8 mouse cellular contexts compared by ENCODE assay signal in genomic region chr10:81014393-81015384, GRCm38 (mm10). TPM values are rescaled to one million over a fixed set of nuclear protein-coding genes. Genes with fewer than 3 reads are reported as not detected.
DNase-seq lines count a peak whose midpoint lies in the region; ATAC-seq lines count a peak whose summit lies in the region.

Gng7 (minus strand) TSS chr10:81014945.

- DNase-seq in c-Kit-negative CD71-positive TER-119-positive erythroid progenitor cells, embryonic 14.5 days (ENCODE audit: low read depth, low spot score) = peak; percentile 56
- peak; percentile 94 for DNase-seq in fibroblast of lung, adult 2 months (ENCODE audit: low read depth)
- DNase-seq in kidney, postnatal 14 days = peak; percentile 96
- DNase-seq in liver, embryonic 13.5 days = peak; percentile 93
- peak; percentile 96 for DNase-seq in neural tube, embryonic 10.5 days (ENCODE audit: extremely low spot score, low spot score)

- no peaks in the 10 kb centered on the region; the same call in 1 of the 2 replicates for H3K27me3 ChIP-seq in heart, embryonic 14.5 days (ENCODE audit: control insufficient read depth, insufficient read depth, low read length)
- peaks cover 9% of the 10 kb centered on the region for H3K27me3 ChIP-seq in liver, embryonic 13.5 days
- H3K27me3 ChIP-seq in stomach, embryonic 16.5 days (ENCODE audit: control insufficient read depth, insufficient read depth, low read length) = no peaks in the 10 kb centered on the region

- H3K9me3 ChIP-seq in heart, embryonic 14.5 days (ENCODE audit: control insufficient read depth, low read length) = no peaks in the 10 kb centered on the region
- H3K9me3 ChIP-seq in liver, embryonic 13.5 days (replicated peaks) = no peaks in the 10 kb centered on the region
- H3K9me3 ChIP-seq in stomach, embryonic 16.5 days (replicated peaks; ENCODE audit: control insufficient read depth, low read length) = no peaks in the 10 kb centered on the region

- H3K4me1 ChIP-seq in heart, embryonic 14.5 days (ENCODE audit: control insufficient read depth in 2 of 2, insufficient read depth in 2 of 2, low read length in 2 of 2) = no peaks in the 10 kb centered on the region; a peak in 2 of 4 replicates
- peaks cover 21% of the 10 kb centered on the region for H3K4me1 ChIP-seq in liver, embryonic 13.5 days (replicated peaks)
- no peaks in the 10 kb centered on the region for H3K4me1 ChIP-seq in stomach, embryonic 16.5 days (ENCODE audit: control insufficient read depth, insufficient read depth, low read length)

- H3K9ac ChIP-seq in heart, embryonic 14.5 days (ENCODE audit: low read length) = no peak within 1 kb of the TSS
- no peak within 1 kb of the TSS for H3K9ac ChIP-seq in liver, embryonic 13.5 days
- peak within 1 kb of the TSS; percentile 70 for H3K9ac ChIP-seq in stomach, embryonic 16.5 days (ENCODE audit: low read length)

- H3K36me3 ChIP-seq in heart, embryonic 14.5 days (ENCODE audit: control insufficient read depth, insufficient read depth, low read length) = no peaks in the 10 kb centered on the region
- no peaks in the 10 kb centered on the region for H3K36me3 ChIP-seq in liver, embryonic 13.5 days
- no peaks in the 10 kb centered on the region for H3K36me3 ChIP-seq in stomach, embryonic 16.5 days (ENCODE audit: control insufficient read depth, insufficient read depth, low read length)

- ATAC-seq in CD4-positive, CD25-positive, alpha-beta regulatory T cell, adult 4 months = peak; percentile 85
- peak; percentile 79 for ATAC-seq in heart, embryonic 14.5 days (ENCODE audit: insufficient number of reproducible peaks, insufficient read depth, low FRiP score, low read depth)
- ATAC-seq in liver, embryonic 13.5 days (ENCODE audit: low read depth) = peak; percentile 89
- peak; percentile 98 for ATAC-seq in stomach, embryonic 16.5 days (ENCODE audit: insufficient read depth, low FRiP score)

- peak within 1 kb of the TSS; percentile 6 to 11; a peak in 2 of 4 replicates for H3K4me3 ChIP-seq in heart, embryonic 14.5 days (ENCODE audit: control insufficient read depth in 1 of 2, insufficient read depth in 1 of 2, low read depth in 1 of 2, low read length in 2 of 2)
- H3K4me3 ChIP-seq in liver, embryonic 13.5 days (replicated peaks) = peak within 1 kb of the TSS; percentile 36
- peak within 1 kb of the TSS; percentile 48 for H3K4me3 ChIP-seq in stomach, embryonic 16.5 days (replicated peaks; ENCODE audit: low read length)

- H3K4me2 ChIP-seq in heart, embryonic 14.5 days (ENCODE audit: low read length) = peak within 1 kb of the TSS; percentile 45
- peak within 1 kb of the TSS; percentile 62 for H3K4me2 ChIP-seq in liver, embryonic 13.5 days
- peak within 1 kb of the TSS; percentile 66 for H3K4me2 ChIP-seq in stomach, embryonic 16.5 days (ENCODE audit: low read depth, low read length)

- H3K27ac ChIP-seq in heart, embryonic 14.5 days (replicated peaks in 1 of 2; ENCODE audit: control insufficient read depth in 1 of 2, insufficient read depth in 1 of 2, low read depth in 2 of 2, low read length in 2 of 2) = no peak within 1 kb of the TSS
- no peak within 1 kb of the TSS for H3K27ac ChIP-seq in liver, embryonic 13.5 days
- no peak within 1 kb of the TSS for H3K27ac ChIP-seq in stomach, embryonic 16.5 days (ENCODE audit: low read length)

- WGBS in heart, embryonic 14.5 days = 10% methylated on average over 31 of the region's 31 CpGs
- 9% methylated on average over 31 of the region's 31 CpGs for WGBS in liver, embryonic 13.5 days (ENCODE audit: insufficient replicate concordance)
- 9% methylated on average over 31 of the region's 31 CpGs for WGBS in stomach, embryonic 16.5 days

RNA-seq across cellular contexts. Expression of gene Gng7, which starts in this region (rescaled TPM):
- under 1 TPM in 1 of 2 experiments, not detected in 1; 0.54 TPM for polyA plus RNA-seq in CD4-positive, CD25-positive, alpha-beta regulatory T cell, adult 4 months (2017; shearing (Covaris generic))
- 1.2 and 1.4 TPM in 2 replicates for polyA plus RNA-seq in heart, embryonic 14.5 days (2014; fragmentation: Nextera tagmentation; extraction: Ambion mirVana)
- 0.44 and 0.46 TPM in 2 replicates for polyA plus RNA-seq in liver, embryonic 13.5 days (2015; fragmentation: Nextera tagmentation; extraction: Ambion mirVana)
- polyA plus RNA-seq in stomach, embryonic 16.5 days (2015; fragmentation: Nextera tagmentation; extraction: Ambion mirVana) = 5.2 and 6.1 TPM in 2 replicates

Comparison
In these comparisons a context has a peak if more than half of its experiments do, and no peak if none do; other contexts are left out.
1. Peak in ATAC-seq in CD4-positive, CD25-positive, alpha-beta regulatory T cell, adult 4 months; RNA of the gene not detected or under 1 TPM.
2. Peak in DNase-seq, ATAC-seq, H3K4me3 ChIP-seq and H3K4me2 ChIP-seq in liver, embryonic 13.5 days; RNA of the gene not detected or under 1 TPM.